Mouse (Mus musculus) liver, embryonic 14.5 days (tissue): ENCODE data around the gene Zfp646. TPM values are rescaled to one million over a fixed set of nuclear protein-coding genes. Genes with fewer than 3 reads are reported as not detected.

Source experiments
- ATAC-seq: fragments of 200-750 bp; cut with Nextera tagmentation; 2 replicates; pipeline ENCODE4 v1.8.0; 2017; ENCODE audit warnings: moderate number of reproducible peaks, mild to moderate bottlenecking, moderate library complexity; ENCODE audit not compliant: insufficient read depth
- DNase-seq, 3 experiments: peaks; one replicate each; pipeline ENCODE4 v3.0.0-alpha.2; 2012 to 2013; ENCODE audit warnings: low read depth in 3 of 3, low spot score in 3 of 3
- H3K27ac ChIP-seq: fragments of 300-500 bp; sonication (generic); 2 replicates; pipeline ENCODE4 v1.5.1; 2014; ENCODE audit warnings: moderate library complexity, mild to moderate bottlenecking, control low read depth, inconsistent platforms
- H3K27me3 ChIP-seq: fragments of 300-500 bp; sonication (generic); 2 replicates; pipeline ENCODE4 v1.6.1; 2014; ENCODE audit warnings: mild to moderate bottlenecking, low read length, moderate library complexity; ENCODE audit not compliant: control insufficient read depth, insufficient read depth
- H3K36me3 ChIP-seq: fragments of 300-500 bp; sonication (generic); replicated peaks from 2 replicates; pipeline ENCODE4 v1.6.1; 2014; ENCODE audit warnings: low read depth; ENCODE audit not compliant: control insufficient read depth, insufficient read depth
- H3K4me1 ChIP-seq, 2 experiments: fragments of 200-500 bp in 1 of 2; fragments of 300-500 bp in 1 of 2; sonication (generic) in 1 of 2; replicated peaks; 2 replicates each; pipeline ENCODE4 v1.6.1; 2012 to 2014; ENCODE audit warnings: antibody characterized with exemption in 1 of 2, inconsistent platforms in 1 of 2, low read length in 1 of 2; ENCODE audit not compliant: control insufficient read depth in 2 of 2, insufficient read depth in 2 of 2
- H3K4me2 ChIP-seq: fragments of 300-500 bp; sonication (generic); 2 replicates; pipeline ENCODE4 v1.6.1; 2014; ENCODE audit warnings: low read depth, mild to moderate bottlenecking, control low read depth, moderate library complexity
- H3K4me3 ChIP-seq, 2 experiments: fragments of 200-500 bp in 1 of 2; fragments of 300-500 bp in 1 of 2; sonication (generic) in 1 of 2; 2 replicates each; pipeline ENCODE4 v1.5.1; 2012 to 2014; ENCODE audit warnings: low read depth in 2 of 2, low read length in 2 of 2, mild to moderate bottlenecking in 2 of 2, control low read depth in 1 of 2, inconsistent platforms in 1 of 2, moderate library complexity in 1 of 2; ENCODE audit not compliant: insufficient read depth in 1 of 2
- H3K9ac ChIP-seq: fragments of 300-500 bp; sonication (generic); replicated peaks from 2 replicates; pipeline ENCODE4 v1.6.1; 2014; ENCODE audit warnings: mild to moderate bottlenecking, control low read depth, moderate library complexity
- H3K9me3 ChIP-seq: fragments of 300-500 bp; sonication (generic); 2 replicates; pipeline ENCODE4 v1.6.1; 2016; ENCODE audit warnings: low read length, mixed read lengths; ENCODE audit not compliant: control insufficient read depth
- CTCF ChIP-seq: IDR thresholded peaks from 2 replicates; pipeline ENCODE4 v1.5.1; 2016; ENCODE audit warnings: antibody characterized with exemption, low read depth, control low read depth
- EP300 ChIP-seq: IDR thresholded peaks from 2 replicates; pipeline ENCODE4 v1.6.1; 2016; ENCODE audit warnings: antibody characterized with exemption, low read depth
- WGBS: fragments of 180-500 bp; shearing (Covaris S2); extraction: QIAGEN DNeasy Blood & Tissue Kit; methylation state at CpG from one replicate; pipeline ENCODE4 v1.1.7; 2014; ENCODE audit not compliant: insufficient replicate concordance; 5-methylcytosine and 5-hydroxymethylcytosine counted together
- polyA plus RNA-seq, 2 experiments: library from polyadenylated mRNA; depleted of rRNA in 1 of 2; stranded (reverse) in 1 of 2; unstranded in 1 of 2; fragments of >200 nt; fragmentation: Nextera tagmentation in 1 of 2; extraction: Ambion mirVana in 1 of 2; gene quantifications; 2 replicates each; pipeline versions ENCODE4 v1.2.1 to v1.2.3; 2012 to 2014

The Zfp646 gene
- polyA plus RNA-seq, 2 experiments = 4.6 to 6.7 TPM

- Histone ChIP-seq H3K9me3 (no peaks in the 10 kb centered on the region), H3K9ac (no peak overlapping the region), H3K27me3 (no peaks in the 10 kb centered on the region), H3K27ac (no peak overlapping the region), H3K4me1 (0 out of 4 replicates have a peak, but pooled peaks cover 0 to 7% of the 10 kb centered on the region in 2 experiments), H3K36me3 (no peaks in the 10 kb centered on the region), H3K4me3 (no peak overlapping the region), H3K4me2 (no peak overlapping the region)
- DNase-seq (no peak), ATAC-seq (no peak)
- WGBS = 63% methylated on average over 5 of the region's 5 CpGs
- no peak for TF ChIP-seq CTCF
- TF ChIP-seq EP300 = no peak
Measured at GRCm38 (mm10) chr7:127850906-127851305, 25.1 kb upstream of the Zfp646 start.

GRCm38 (mm10) chr7:127858258-127858657, 17.8 kb upstream of the Zfp646 start:
- TF ChIP-seq EP300 (no peak), CTCF (no peak)
- no peak overlapping the region for H3K9ac ChIP-seq
- H3K9me3 ChIP-seq = no peaks in the 10 kb centered on the region
- no peak overlapping the region for H3K4me3 ChIP-seq
- ATAC-seq (peak; percentile 51; the same call in 1 of the 2 replicates), DNase-seq (no peak)
- peaks cover 0 to 3% of the 10 kb centered on the region in 2 experiments; a peak in 1 of 4 replicates for H3K4me1 ChIP-seq
- no peak overlapping the region for H3K27ac ChIP-seq
- H3K36me3 ChIP-seq = no peaks in the 10 kb centered on the region
- H3K4me2 ChIP-seq = no peak overlapping the region
- no peaks in the 10 kb centered on the region for H3K27me3 ChIP-seq
- 21% methylated on average over 6 of the region's 6 CpGs for WGBS

- Histone ChIP-seq H3K4me3 (no peak overlapping the region), H3K9me3 (no peaks in the 10 kb centered on the region), H3K27me3 (no peaks in the 10 kb centered on the region), H3K9ac (no peak overlapping the region), H3K4me1 (peaks cover 2% of the 10 kb centered on the region in 2 experiments; a peak in 1 of 4 replicates), H3K36me3 (peaks cover 10% of the 10 kb centered on the region), H3K4me2 (no peak overlapping the region), H3K27ac (no peak overlapping the region)
- DNase-seq (no peak), ATAC-seq (no peak)
- 90% methylated on average over 12 of the region's 12 CpGs for WGBS
- TF ChIP-seq CTCF = no peak
- no peak for TF ChIP-seq EP300
Measured at GRCm38 (mm10) chr7:127866434-127866833, 9.6 kb upstream of the Zfp646 start.

GRCm38 (mm10) chr7:127867641-127868040, 8.4 kb upstream of the Zfp646 start:
- Histone ChIP-seq H3K36me3 (peaks cover 10% of the 10 kb centered on the region), H3K4me1 (peaks cover 7 to 8% of the 10 kb centered on the region in 2 experiments; a peak in 2 of 4 replicates), H3K9me3 (no peaks in the 10 kb centered on the region), H3K9ac (no peak overlapping the region), H3K4me2 (no peak overlapping the region), H3K27ac (no peak overlapping the region), H3K27me3 (no peaks in the 10 kb centered on the region), H3K4me3 (no peak overlapping the region)
- TF ChIP-seq EP300 (no peak), CTCF (no peak)
- DNase-seq (no peak), ATAC-seq (no peak)
- WGBS = 91% methylated on average over 18 of the region's 18 CpGs

GRCm38 (mm10) chr7:127869149-127869810, 6.7 kb upstream of the Zfp646 start:
- Histone ChIP-seq H3K27ac (no peak overlapping the region), H3K27me3 (no peaks in the 10 kb centered on the region), H3K9ac (no peak overlapping the region), H3K9me3 (no peaks in the 10 kb centered on the region), H3K4me2 (no peak overlapping the region), H3K4me1 (peaks cover 8 to 10% of the 10 kb centered on the region in 2 experiments), H3K4me3 (no peak overlapping the region), H3K36me3 (peaks cover 10% of the 10 kb centered on the region)
- DNase-seq = no peak
- TF ChIP-seq CTCF (no peak), EP300 (no peak)
- WGBS = 79% methylated on average over 3 of the region's 3 CpGs
- no peak for ATAC-seq
